32 mouse cellular contexts compared by ENCODE assay signal in the genomic region with DNA sequence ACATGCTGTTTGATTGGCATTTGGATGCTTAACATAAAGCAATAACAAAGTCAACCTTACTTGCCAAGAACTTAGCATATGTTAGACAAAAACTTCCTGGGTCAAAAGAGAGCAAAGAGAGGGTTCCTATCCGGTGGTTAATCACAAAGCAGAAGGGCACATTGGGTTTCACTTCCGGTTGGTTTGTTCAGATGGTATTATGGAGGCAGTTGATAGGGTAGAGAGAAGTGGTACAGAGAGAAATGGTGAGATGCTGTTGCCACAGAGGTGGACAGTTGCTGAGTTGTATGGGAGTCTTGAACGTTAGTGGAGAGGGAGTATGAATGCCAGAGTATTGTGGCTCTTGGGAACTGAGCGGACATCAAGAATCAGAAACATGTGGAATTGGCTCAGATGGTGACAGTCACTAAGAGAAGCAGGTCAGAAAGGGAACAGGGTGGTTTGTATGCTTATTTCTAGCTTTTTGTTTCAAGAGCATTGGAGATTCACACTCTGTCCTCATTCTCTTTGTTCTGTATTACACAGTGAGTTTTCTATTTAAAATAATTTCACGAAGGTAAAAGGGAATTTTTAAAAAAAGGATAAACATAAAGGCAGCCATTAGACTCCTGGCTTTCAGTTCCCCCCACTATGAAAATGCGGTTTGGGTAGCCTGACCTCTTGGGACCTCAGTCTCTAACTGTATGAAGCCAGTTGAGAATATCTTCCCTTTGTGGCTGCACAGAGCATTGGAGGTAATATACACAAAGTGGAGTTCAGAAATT. TPM values are rescaled to one million over a fixed set of nuclear protein-coding genes. Genes with fewer than 3 reads are reported as not detected.
DNase-seq lines count a peak whose midpoint lies in the region; ATAC-seq and TF ChIP-seq lines count a peak whose summit lies in the region.
"Had no signal": no experiment of that assay in that cellular context is flagged by ENCODE, and none has a peak within 500 bp of the region (broad histone marks: within the 10 kb centered on the region; RNA-seq: fewer than 3 reads in every experiment).

No protein-coding gene starts in this region.

- H3K36me3 ChIP-seq in liver, postnatal 0 days (replicated peaks; ENCODE audit: insufficient read depth, low read length) = no peaks in the 10 kb centered on the region
- no peaks in the 10 kb centered on the region for H3K36me3 ChIP-seq in liver, embryonic 12.5 days
- H3K36me3 ChIP-seq in CH12.LX (replicated peaks in 1 of 2; ENCODE audit: control insufficient read depth in 1 of 2, insufficient read depth in 1 of 2, low read length in 1 of 2) = peaks cover 0 to 2% of the 10 kb centered on the region in 2 experiments
- H3K36me3 ChIP-seq in kidney, embryonic 15.5 days = no peaks in the 10 kb centered on the region
- H3K36me3 ChIP-seq in kidney, adult 2 months (ENCODE audit: control insufficient read depth, insufficient read depth, low read length) = no peaks in the 10 kb centered on the region
- H3K36me3 ChIP-seq: embryonic facial prominence, embryonic 10.5 days; forebrain, embryonic 10.5 days; heart, embryonic 10.5 days; limb, embryonic 13.5 days; liver, embryonic 13.5 days; neural tube, embryonic 13.5 days had no signal

- 65% methylated on average over 6 of the region's 6 CpGs for WGBS in liver, postnatal 0 days (ENCODE audit: insufficient replicate concordance)
- WGBS in liver, embryonic 12.5 days (ENCODE audit: insufficient replicate concordance) = 63% methylated on average over 6 of the region's 6 CpGs
- 88% methylated on average over 6 of the region's 6 CpGs for WGBS in kidney, embryonic 15.5 days
- 79% methylated on average over 6 of the region's 6 CpGs for WGBS in kidney, adult 2 months

- no peak overlapping the region for H3K4me2 ChIP-seq in liver, postnatal 0 days (ENCODE audit: low read depth, low read length)
- no peak overlapping the region for H3K4me2 ChIP-seq in liver, embryonic 12.5 days
- peak overlapping the region; percentile 80 for H3K4me2 ChIP-seq in CH12.LX (ENCODE audit: insufficient read depth, low read depth, poor library complexity, severe bottlenecking)
- H3K4me2 ChIP-seq in kidney, embryonic 15.5 days = no peak overlapping the region
- H3K4me2 ChIP-seq: limb, embryonic 13.5 days; liver, embryonic 13.5 days; lung, embryonic 14.5 days; neural tube, embryonic 13.5 days had no signal

- no peak; the same call in none of the 2 replicates for TF ChIP-seq POLR2A in CH12.LX (IDR thresholded peaks at IDR 0.05; ENCODE audit: low read depth, low read length)
- TF ChIP-seq POLR2A in kidney, adult 2 months (IDR thresholded peaks at IDR 0.05; ENCODE audit: low read depth, low read length) = no peak

- no peak; the same call in 1 of the 2 replicates for TF ChIP-seq RAD21 in CH12.LX (IDR thresholded peaks at IDR 0.05; ENCODE audit: low read depth, low read length)

- H3K27ac ChIP-seq in liver, postnatal 0 days (ENCODE audit: low read depth) = peak overlapping the region; percentile 64
- no peak overlapping the region for H3K27ac ChIP-seq in liver, embryonic 12.5 days
- peak overlapping the region; percentile 98 for H3K27ac ChIP-seq in CH12.LX (ENCODE audit: insufficient read depth, low read depth)
- H3K27ac ChIP-seq in kidney, embryonic 15.5 days = no peak overlapping the region
- no peak overlapping the region for H3K27ac ChIP-seq in kidney, adult 2 months (ENCODE audit: insufficient read depth, low read depth, low read length)
- H3K27ac ChIP-seq: embryonic facial prominence, embryonic 10.5 days; forebrain, embryonic 10.5 days; heart, embryonic 10.5 days; limb, embryonic 13.5 days; liver, embryonic 13.5 days; neural tube, embryonic 13.5 days had no signal

- in situ Hi-C loops in CH12.LX (cut with MboI; ENCODE audit: low pct_ligation_motif_present, low pct_unique_long_range_greater_than_20kb, low sequenced_read_pairs) = no loop called here

- ATAC-seq in liver, postnatal 0 days = no peak
- no peak for ATAC-seq in liver, embryonic 12.5 days
- ATAC-seq in neutrophil, adult 5-6 weeks (ENCODE audit: extremely low read depth, insufficient number of reproducible peaks, low FRiP score, poor library complexity, severe bottlenecking) = peak; percentile 49; the same call in 1 of the 2 replicates
- no peak for ATAC-seq in kidney, embryonic 15.5 days (replicated peaks; ENCODE audit: low FRiP score)
- ATAC-seq: forebrain, embryonic 16.5 days; hindbrain, embryonic 16.5 days; intestine, postnatal 0 days had no signal

- no peaks in the 10 kb centered on the region for H3K4me1 ChIP-seq in liver, postnatal 0 days (ENCODE audit: insufficient read depth)
- H3K4me1 ChIP-seq in liver, embryonic 12.5 days = no peaks in the 10 kb centered on the region; the same call in 1 of the 2 replicates
- H3K4me1 ChIP-seq in CH12.LX (ENCODE audit: control insufficient read depth in 1 of 2, insufficient read depth in 2 of 2) = peaks cover 32 to 66% of the 10 kb centered on the region in 2 experiments
- no peaks in the 10 kb centered on the region for H3K4me1 ChIP-seq in kidney, embryonic 15.5 days
- H3K4me1 ChIP-seq in kidney, adult 2 months (ENCODE audit: control insufficient read depth, insufficient read depth, low read length) = no peaks in the 10 kb centered on the region
- H3K4me1 ChIP-seq: embryonic facial prominence, embryonic 10.5 days; heart, embryonic 10.5 days; limb, embryonic 13.5 days; neural tube, embryonic 13.5 days had no signal

- no peaks in the 10 kb centered on the region for H3K9me3 ChIP-seq in liver, postnatal 0 days (ENCODE audit: low read length)
- H3K9me3 ChIP-seq in liver, embryonic 12.5 days (replicated peaks) = no peaks in the 10 kb centered on the region
- no peaks in the 10 kb centered on the region for H3K9me3 ChIP-seq in CH12.LX (replicated peaks; ENCODE audit: low read length)
- no peaks in the 10 kb centered on the region for H3K9me3 ChIP-seq in kidney, embryonic 15.5 days (replicated peaks)
- H3K9me3 ChIP-seq: embryonic facial prominence, embryonic 10.5 days; forebrain, embryonic 10.5 days; heart, embryonic 10.5 days; limb, embryonic 13.5 days; liver, embryonic 13.5 days; neural tube, embryonic 13.5 days had no signal

- H3K4me3 ChIP-seq in liver, postnatal 0 days (ENCODE audit: low read depth, low read length) = no peak overlapping the region
- H3K4me3 ChIP-seq in liver, embryonic 12.5 days = no peak overlapping the region
- H3K4me3 ChIP-seq in CH12.LX (replicated peaks in 1 of 3; ENCODE audit: low read depth in 2 of 3, low read length in 2 of 3, poor library complexity in 1 of 3) = peak overlapping the region; percentile 32 to 56 (median 39)
- H3K4me3 ChIP-seq in kidney, embryonic 15.5 days (replicated peaks) = no peak overlapping the region
- no peak overlapping the region for H3K4me3 ChIP-seq in kidney, adult 2 months (ENCODE audit: insufficient read depth, low read depth, low read length)
- H3K4me3 ChIP-seq: embryonic facial prominence, embryonic 10.5 days; forebrain, embryonic 10.5 days; heart, embryonic 10.5 days; limb, embryonic 13.5 days; liver, embryonic 13.5 days; neural tube, embryonic 13.5 days had no signal

- H3K27me3 ChIP-seq in liver, postnatal 0 days (ENCODE audit: insufficient read depth, low read length) = no peaks in the 10 kb centered on the region
- no peaks in the 10 kb centered on the region for H3K27me3 ChIP-seq in liver, embryonic 12.5 days (replicated peaks)
- no peaks in the 10 kb centered on the region for H3K27me3 ChIP-seq in CH12.LX (replicated peaks)
- H3K27me3 ChIP-seq in kidney, embryonic 15.5 days = no peaks in the 10 kb centered on the region
- no peaks in the 10 kb centered on the region for H3K27me3 ChIP-seq in kidney, adult 2 months (replicated peaks; ENCODE audit: control insufficient read depth, insufficient read depth, low read length)
- H3K27me3 ChIP-seq: limb, embryonic 13.5 days; liver, embryonic 13.5 days; neural tube, embryonic 13.5 days had no signal

- dilution Hi-C loops in CH12.LX (cut with MboI; ENCODE audit: extremely low pct_ligation_motif_present, extremely low pct_unique_long_range_greater_than_20kb, low sequenced_read_pairs) = no loop called here

- H3K79me2 ChIP-seq in CH12.LX (replicated peaks; ENCODE audit: control insufficient read depth, extremely low read depth, insufficient read depth, poor library complexity, severe bottlenecking) = peaks cover 8% of the 10 kb centered on the region

- TF ChIP-seq CTCF in liver, postnatal 0 days (IDR thresholded peaks at IDR 0.05; ENCODE audit: low read depth) = no peak
- TF ChIP-seq CTCF in CH12.LX (conservative IDR thresholded peaks at IDR 0.05 in 1 of 2, IDR thresholded peaks at IDR 0.05 in 1 of 2; ENCODE audit: low read depth in 2 of 2, low read length in 2 of 2) = no peak
- no peak for TF ChIP-seq CTCF in kidney, adult 2 months (conservative IDR thresholded peaks at IDR 0.05; ENCODE audit: insufficient read depth, insufficient read length, low read depth, low read length)

- H3K9ac ChIP-seq in liver, postnatal 0 days (replicated peaks) = no peak overlapping the region
- H3K9ac ChIP-seq in liver, embryonic 12.5 days = no peak overlapping the region
- H3K9ac ChIP-seq in CH12.LX (ENCODE audit: insufficient read depth, low read depth) = peak overlapping the region; percentile 72
- no peak overlapping the region for H3K9ac ChIP-seq in kidney, embryonic 15.5 days
- H3K9ac ChIP-seq: limb, embryonic 13.5 days; liver, embryonic 13.5 days; lung, embryonic 14.5 days; neural tube, embryonic 13.5 days had no signal

- DNase-seq in liver, postnatal 0 days = no peak
- peak; percentile 65 for DNase-seq in CH12.LX (ENCODE audit: extremely low read depth)
- peak; percentile 82 for DNase-seq in induced T-regulatory cell, adult 2 months (ENCODE audit: low read depth)
- no peak for DNase-seq in kidney, adult 2 months
- DNase-seq in adrenal gland, adult 8-10 months = no peak
- DNase-seq: adrenal gland, postnatal 14 days; cerebellum, adult 9-10 months; gastrocnemius, postnatal 25 days; kidney, postnatal 4 days; liver, embryonic 13.5 days; lung, embryonic 14.5 days; midbrain, embryonic 14.5 days; right cerebral cortex, postnatal 4 days had no signal

- TF ChIP-seq EP300 in liver, postnatal 0 days (IDR thresholded peaks at IDR 0.05; ENCODE audit: low read depth) = no peak
- peak; percentile 68 for TF ChIP-seq EP300 in CH12.LX (IDR thresholded peaks at IDR 0.05; ENCODE audit: low read length)

RNA-seq across cellular contexts. Expression of a gene that starts 19.7 kb away (rescaled TPM):
- 0.06 and 0.23 TPM in 2 replicates for polyA plus RNA-seq in liver, postnatal 0 days (2015; fragmentation: Nextera tagmentation; extraction: Ambion mirVana)
- polyA plus RNA-seq in liver, embryonic 12.5 days (2016; fragmentation: Nextera tagmentation; extraction: Ambion mirVana) = not detected in 2 replicates
- total RNA-seq in CH12.LX (2012; rRNA removed) = 5.5 and 6.0 TPM in 2 replicates
- 4.8 and 6.3 TPM in 2 replicates for total RNA-seq in CH12.LX (2014; rRNA removed)
- polyA plus RNA-seq in CH12.LX (2012; ENCODE audit: insufficient read length, low read depth) = 8.7 and 8.8 TPM in 2 replicates
- 2.3 and 3.0 TPM in 2 replicates for total RNA-seq in neutrophil, adult 5-6 weeks (2017)
- not detected in 2 replicates for polyA plus RNA-seq in kidney, embryonic 15.5 days (2015; fragmentation: Nextera tagmentation; extraction: Ambion mirVana)
- polyA plus RNA-seq in kidney, adult 2 months (2012; rRNA removed) = 0.14 and 0.42 TPM in 2 replicates
- total RNA-seq in adrenal gland, adult 8-10 months (2022) = under 1 TPM; 0.12 to 0.46 (median 0.19) TPM
- total RNA-seq: left cerebral cortex, postnatal 25 days had no signal
- polyA plus RNA-seq: embryonic facial prominence, embryonic 10.5 days; forebrain, embryonic 10.5 days; forebrain, embryonic 16.5 days; heart, embryonic 10.5 days; kidney, embryonic 16.5 days; limb, embryonic 13.5 days; liver, embryonic 13.5 days; lung, embryonic 14.5 days; midbrain, embryonic 14.5 days had no signal

RNA-seq across cellular contexts. Expression of a gene that starts 36.3 kb away (rescaled TPM):
- polyA plus RNA-seq in liver, postnatal 0 days (2015; fragmentation: Nextera tagmentation; extraction: Ambion mirVana) = not detected in 2 replicates
- polyA plus RNA-seq in liver, embryonic 12.5 days (2016; fragmentation: Nextera tagmentation; extraction: Ambion mirVana) = not detected in 2 replicates
- total RNA-seq in CH12.LX (2012; rRNA removed) (not detected in 2 replicates), CH12.LX (2014; rRNA removed) (not detected in 2 replicates)
- polyA plus RNA-seq in CH12.LX (2012; ENCODE audit: insufficient read length, low read depth) = not detected in 2 replicates
- not detected in 2 replicates for total RNA-seq in neutrophil, adult 5-6 weeks (2017)
- not detected in 2 replicates for polyA plus RNA-seq in kidney, embryonic 15.5 days (2015; fragmentation: Nextera tagmentation; extraction: Ambion mirVana)
- not detected in 2 replicates for polyA plus RNA-seq in kidney, adult 2 months (2012; rRNA removed)
- total RNA-seq in adrenal gland, adult 8-10 months (2022) = not detected
- total RNA-seq: adrenal gland, postnatal 14 days; gastrocnemius, postnatal 25 days; hematopoietic stem cell, adult 5-6 weeks; left cerebral cortex, postnatal 25 days; megakaryocyte-erythroid progenitor cell, adult 5-6 weeks had no signal
- polyA plus RNA-seq: brain, embryonic 14.5 days; cortical plate, adult 2 months; embryonic facial prominence, embryonic 10.5 days; forebrain, embryonic 10.5 days; forebrain, embryonic 16.5 days; heart, embryonic 10.5 days; heart, embryonic 16.5 days; hindbrain, embryonic 16.5 days; intestine, postnatal 0 days; kidney, embryonic 16.5 days; limb, embryonic 13.5 days; liver, embryonic 13.5 days; lung, embryonic 14.5 days; midbrain, embryonic 14.5 days; neural tube, embryonic 13.5 days; testis, adult 2 months had no signal

RNA-seq across cellular contexts. Expression of a gene that starts 42.8 kb away (rescaled TPM):
- polyA plus RNA-seq in liver, postnatal 0 days (2015; fragmentation: Nextera tagmentation; extraction: Ambion mirVana) = 23.8 and 31.1 TPM in 2 replicates
- polyA plus RNA-seq in liver, embryonic 12.5 days (2016; fragmentation: Nextera tagmentation; extraction: Ambion mirVana) = 1.7 and 2.1 TPM in 2 replicates
- 14.4 and 15.1 TPM in 2 replicates for total RNA-seq in CH12.LX (2012; rRNA removed)
- 12.6 and 14.0 TPM in 2 replicates for total RNA-seq in CH12.LX (2014; rRNA removed)
- 16.6 and 19.4 TPM in 2 replicates for polyA plus RNA-seq in CH12.LX (2012; ENCODE audit: insufficient read length, low read depth)
- total RNA-seq in neutrophil, adult 5-6 weeks (2017) = 12.1 and 14.4 TPM in 2 replicates
- polyA plus RNA-seq in kidney, embryonic 15.5 days (2015; fragmentation: Nextera tagmentation; extraction: Ambion mirVana) = 2.1 and 2.2 TPM in 2 replicates
- 22.4 and 22.5 TPM in 2 replicates for polyA plus RNA-seq in kidney, adult 2 months (2012; rRNA removed)
- 10 to 100 TPM; 15.4 to 21.9 (median 19.2) TPM for total RNA-seq in adrenal gland, adult 8-10 months (2022)

RNA-seq across cellular contexts. Expression of a gene that starts 58.4 kb away (rescaled TPM):
- polyA plus RNA-seq in liver, postnatal 0 days (2015; fragmentation: Nextera tagmentation; extraction: Ambion mirVana) = 46.9 and 50.8 TPM in 2 replicates
- 107 and 108 TPM in 2 replicates for polyA plus RNA-seq in liver, embryonic 12.5 days (2016; fragmentation: Nextera tagmentation; extraction: Ambion mirVana)
- total RNA-seq in CH12.LX (2012; rRNA removed) (199 and 248 TPM in 2 replicates), CH12.LX (2014; rRNA removed) (239 and 244 TPM in 2 replicates)
- 344 and 405 TPM in 2 replicates for polyA plus RNA-seq in CH12.LX (2012; ENCODE audit: insufficient read length, low read depth)
- 144 and 163 TPM in 2 replicates for total RNA-seq in neutrophil, adult 5-6 weeks (2017)
- polyA plus RNA-seq in kidney, embryonic 15.5 days (2015; fragmentation: Nextera tagmentation; extraction: Ambion mirVana) = 148 and 154 TPM in 2 replicates
- 41.3 and 48.7 TPM in 2 replicates for polyA plus RNA-seq in kidney, adult 2 months (2012; rRNA removed)
- total RNA-seq in adrenal gland, adult 8-10 months (2022) = 100 to 1,000 TPM in 1 of 4 experiments, 10 to 100 TPM in 3; 82.5 to 121 (median 96.2) TPM

Comparison
In these comparisons a context has a peak if more than half of its experiments do, and no peak if none do; other contexts are left out.
1. H3K27ac ChIP-seq: peak in liver, postnatal 0 days (single experiment) and CH12.LX (single experiment); none in liver, embryonic 12.5 days (single experiment), kidney, embryonic 15.5 days (single experiment) and kidney, adult 2 months (single experiment).
2. DNase-seq: peak in CH12.LX (single experiment) and induced T-regulatory cell, adult 2 months (single experiment); none in liver, postnatal 0 days (single experiment), kidney, adult 2 months (single experiment) and adrenal gland, adult 8-10 months (single experiment).
3. H3K4me3 ChIP-seq: peak in CH12.LX (3 of 3); none in liver, postnatal 0 days (single experiment), liver, embryonic 12.5 days (single experiment), kidney, embryonic 15.5 days (single experiment) and kidney, adult 2 months (single experiment).